Comparison of ENCODE assay signal across 11 mouse cellular contexts in the genomic region with DNA sequence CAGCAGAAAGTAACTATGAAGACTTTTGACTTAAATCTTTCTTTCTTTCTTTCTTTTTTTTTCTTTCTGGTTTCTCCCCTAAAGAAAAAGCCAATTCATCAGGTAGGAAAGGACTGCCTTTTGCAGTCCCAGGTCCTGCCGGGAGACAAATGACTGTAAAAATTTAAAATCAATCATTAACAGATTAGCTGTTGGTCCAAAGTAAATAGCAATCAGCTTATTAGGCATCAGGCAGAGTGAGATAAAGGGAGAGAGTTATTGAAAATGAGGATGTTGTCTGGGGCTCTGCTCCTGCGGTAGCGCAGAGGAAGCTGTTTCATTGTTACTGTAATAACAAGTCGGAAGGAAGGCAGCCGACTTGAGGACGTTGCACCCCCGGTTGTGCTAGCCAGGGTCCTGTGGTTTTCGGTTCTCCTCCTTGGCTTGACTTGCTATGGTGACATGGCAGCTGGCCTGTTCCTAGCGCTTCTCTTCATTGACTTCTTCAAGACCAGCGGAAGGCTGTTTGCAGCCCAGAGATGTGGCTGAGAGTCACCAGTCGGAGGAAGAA.
A peak's percentile ranks its signal among the peaks of the same experiment; 100 is the strongest.
DNase-seq lines count a peak whose midpoint lies in the region; ATAC-seq and TF ChIP-seq lines count a peak whose summit lies in the region.
"Had no signal": no experiment of that assay in that cellular context is flagged by ENCODE, and none has a peak within 500 bp of the region (broad histone marks: within the 10 kb centered on the region; RNA-seq: fewer than 3 reads in every experiment).

No protein-coding gene starts in this region.

- H3K36me3 ChIP-seq in stomach, embryonic 16.5 days (ENCODE audit: control insufficient read depth, insufficient read depth, low read length): no peaks in the 10 kb centered on the region
- H3K36me3 ChIP-seq in stomach, postnatal 0 days (ENCODE audit: control insufficient read depth, insufficient read depth, low read length): no peaks in the 10 kb centered on the region

- no peaks in the 10 kb centered on the region for H3K27me3 ChIP-seq in stomach, embryonic 16.5 days (ENCODE audit: control insufficient read depth, insufficient read depth, low read length)
- no peaks in the 10 kb centered on the region for H3K27me3 ChIP-seq in stomach, postnatal 0 days (ENCODE audit: control insufficient read depth, insufficient read depth, low read length)

- no peak overlapping the region for H3K4me3 ChIP-seq in stomach, embryonic 16.5 days (replicated peaks; ENCODE audit: low read length)
- no peak overlapping the region for H3K4me3 ChIP-seq in stomach, postnatal 0 days (ENCODE audit: low read depth, low read length)

- WGBS in stomach, embryonic 16.5 days: 52% methylated on average over 11 of the region's 11 CpGs
- 53% methylated on average over 11 of the region's 11 CpGs for WGBS in stomach, postnatal 0 days

- no peak overlapping the region for H3K9ac ChIP-seq in stomach, embryonic 16.5 days (ENCODE audit: low read length)
- no peak overlapping the region for H3K9ac ChIP-seq in stomach, postnatal 0 days (ENCODE audit: low read length)

- TF ChIP-seq EP300 in stomach, postnatal 0 days (optimal IDR thresholded peaks at IDR 0.05): no peak

- no peak for TF ChIP-seq CTCF in stomach, postnatal 0 days (IDR thresholded peaks at IDR 0.05; ENCODE audit: low read depth)

- H3K9me3 ChIP-seq in stomach, embryonic 16.5 days (replicated peaks; ENCODE audit: control insufficient read depth, low read length): no peaks in the 10 kb centered on the region
- no peaks in the 10 kb centered on the region for H3K9me3 ChIP-seq in stomach, postnatal 0 days (ENCODE audit: control insufficient read depth, low read length)

- intact Hi-C loops in heart, postnatal 25 days (cut with DNase I): no loop called here

- no peak for ATAC-seq in stomach, embryonic 16.5 days (ENCODE audit: insufficient read depth, low FRiP score)
- ATAC-seq in stomach, postnatal 0 days (ENCODE audit: low FRiP score, low TSS enrichment): no peak

- no peak overlapping the region for H3K27ac ChIP-seq in stomach, embryonic 16.5 days (ENCODE audit: low read length)
- no peak overlapping the region for H3K27ac ChIP-seq in stomach, postnatal 0 days (replicated peaks)

- peaks cover 6% of the 10 kb centered on the region; the same call in 1 of the 2 replicates for H3K4me1 ChIP-seq in stomach, embryonic 16.5 days (ENCODE audit: control insufficient read depth, insufficient read depth, low read length)
- no peaks in the 10 kb centered on the region for H3K4me1 ChIP-seq in stomach, postnatal 0 days (replicated peaks; ENCODE audit: control insufficient read depth, insufficient read depth)

- DNase-seq in heart, adult 11 months: peak; percentile 95
- no peak for DNase-seq in heart, postnatal 25 days (ENCODE audit: low spot score)
- no peak for DNase-seq in stomach, postnatal 0 days (ENCODE audit: low spot score)
- peak; percentile 49 to 54 for DNase-seq in lung, postnatal 4 days
- DNase-seq in thymus, postnatal 4 days: peak; percentile 45
- DNase-seq in frontal cortex, postnatal 25 days (ENCODE audit: low spot score in 2 of 2): no peak
- no peak for DNase-seq in T-cell, adult 2 months (ENCODE audit: low spot score)
- DNase-seq: cerebellum, postnatal 14 days; heart, postnatal 14 days; layer of hippocampus, adult 9-11 months had no signal

- H3K4me2 ChIP-seq in stomach, embryonic 16.5 days (ENCODE audit: low read depth, low read length): 0 out of 2 replicates have a peak overlapping the region, but pooled peaks have one; percentile 0
- no peak overlapping the region for H3K4me2 ChIP-seq in stomach, postnatal 0 days (replicated peaks; ENCODE audit: low read depth)

Comparison
In these comparisons a context has a peak if more than half of its experiments do, and no peak if none do; other contexts are left out.
1. DNase-seq: peak in heart, adult 11 months (single experiment), lung, postnatal 4 days (2 of 2) and thymus, postnatal 4 days (single experiment); none in heart, postnatal 25 days (single experiment), stomach, postnatal 0 days (single experiment), frontal cortex, postnatal 25 days (0 of 2) and T-cell, adult 2 months (single experiment).